Mouse (Mus musculus) T-cell, adult 2 months (primary cell): ENCODE data around the gene Nfatc3.
A peak's percentile ranks its signal among the peaks of the same experiment; 100 is the strongest.

Source experiments
- DNase-seq: peaks from one replicate; pipeline ENCODE4 v3.0.0; 2022; ENCODE audit warnings: low spot score

Nfatc3 gene

GRCm38 (mm10) chr8:106126055-106126454 lies 67.4 kb downstream of the Nfatc3 start:
- DNase-seq, result no peak

GRCm38 (mm10) chr8:106127054-106127453 lies 68.4 kb downstream of the Nfatc3 start:
- no peak for DNase-seq

GRCm38 (mm10) chr8:106127882-106128410 lies 69.3 kb downstream of the Nfatc3 start:
- DNase-seq, result no peak

- DNase-seq, result no peak
These were observed 70.7 kb downstream of the Nfatc3 start for GRCm38 (mm10) chr8:106129232-106129930.

GRCm38 (mm10) chr8:106129997-106130396 lies 71.4 kb downstream of the Nfatc3 start:
- no peak for DNase-seq

- no peak for DNase-seq
These were observed 71.9 kb downstream of the Nfatc3 start for GRCm38 (mm10) chr8:106130505-106130904.

- DNase-seq, result no peak
These were observed 72.4 kb downstream of the Nfatc3 start for GRCm38 (mm10) chr8:106131021-106131420.

GRCm38 (mm10) chr8:106131488-106132222 lies 73.0 kb downstream of the Nfatc3 start:
- DNase-seq, result no peak

- DNase-seq, result no peak
These were observed 73.7 kb downstream of the Nfatc3 start for GRCm38 (mm10) chr8:106132356-106132755.

- DNase-seq, result peak; percentile 42
These were observed 74.9 kb downstream of the Nfatc3 start for GRCm38 (mm10) chr8:106133526-106133925.

- DNase-seq, result no peak
These were observed 75.3 kb downstream of the Nfatc3 start for GRCm38 (mm10) chr8:106133946-106134345.

GRCm38 (mm10) chr8:106134751-106135571 lies 76.3 kb downstream of the Nfatc3 start:
- no peak for DNase-seq

GRCm38 (mm10) chr8:106135672-106136071 lies 77.0 kb downstream of the Nfatc3 start:
- no peak for DNase-seq

- peak; percentile 51 for DNase-seq
These were observed 77.8 kb downstream of the Nfatc3 start, which contains the start of gene Esrp2 for GRCm38 (mm10) chr8:106136156-106137130. Gene Esrp2, minus strand, starts transcription at chr8:106136974.

- DNase-seq, result no peak
These were observed 78.7 kb downstream of the Nfatc3 start for GRCm38 (mm10) chr8:106137218-106137905.

GRCm38 (mm10) chr8:106137906-106138477 lies 79.4 kb downstream of the Nfatc3 start:
- DNase-seq, result no peak

- DNase-seq, result no peak
These were observed 80.0 kb downstream of the Nfatc3 start for GRCm38 (mm10) chr8:106138616-106139015.

- DNase-seq, result no peak
These were observed 81.6 kb downstream of the Nfatc3 start for GRCm38 (mm10) chr8:106140191-106140590.

- DNase-seq, result peak; percentile 82
These were observed 82.1 kb downstream of the Nfatc3 start for GRCm38 (mm10) chr8:106140769-106141168.

GRCm38 (mm10) chr8:106145331-106145730 lies 86.7 kb downstream of the Nfatc3 start:
- no peak for DNase-seq
